Mouse (Mus musculus) heart, embryonic 14.5 days (tissue): ENCODE results near the gene Naa40. TPM values are rescaled to one million over a fixed set of nuclear protein-coding genes. Genes with fewer than 3 reads are reported as not detected.

Source experiments
- ATAC-seq: fragments of 200-750 bp; cut with Nextera tagmentation; 2 replicates; pipeline ENCODE4 v1.8.0; 2017; ENCODE audit warnings: low read depth, moderate TSS enrichment; ENCODE audit not compliant: insufficient number of reproducible peaks, insufficient read depth, low FRiP score
- H3K27ac ChIP-seq, 2 experiments: fragments of 200-500 bp in 1 of 2; fragments of 300-500 bp in 1 of 2; sonication (generic) in 1 of 2; replicated peaks in 1 of 2; 2 replicates each; pipeline ENCODE4 v1.5.1; 2012 to 2014; ENCODE audit warnings: low read depth in 2 of 2, low read length in 2 of 2, control low read depth in 1 of 2, mild to moderate bottlenecking in 1 of 2, mixed read lengths in 1 of 2; ENCODE audit not compliant: control insufficient read depth in 1 of 2, insufficient read depth in 1 of 2
- H3K27me3 ChIP-seq: fragments of 300-500 bp; sonication (generic); 2 replicates; pipeline ENCODE4 v1.6.1; 2014; ENCODE audit warnings: mild to moderate bottlenecking, low read length, control low read depth; ENCODE audit not compliant: control insufficient read depth, insufficient read depth
- H3K36me3 ChIP-seq: fragments of 300-500 bp; sonication (generic); 2 replicates; pipeline ENCODE4 v1.6.1; 2014; ENCODE audit warnings: mild to moderate bottlenecking, control low read depth, low read length, mixed read lengths; ENCODE audit not compliant: control insufficient read depth, insufficient read depth
- H3K4me1 ChIP-seq, 2 experiments: fragments of 200-500 bp in 1 of 2; fragments of 300-500 bp in 1 of 2; sonication (generic) in 1 of 2; 2 replicates each; pipeline ENCODE4 v1.6.1; 2012 to 2014; ENCODE audit warnings: low read length in 2 of 2, control low read depth in 1 of 2, mixed read lengths in 1 of 2; ENCODE audit not compliant: control insufficient read depth in 2 of 2, insufficient read depth in 2 of 2
- H3K4me2 ChIP-seq: fragments of 300-500 bp; sonication (generic); 2 replicates; pipeline ENCODE4 v1.6.1; 2014; ENCODE audit warnings: mild to moderate bottlenecking, low read length
- H3K4me3 ChIP-seq, 2 experiments: fragments of 200-500 bp in 1 of 2; fragments of 300-500 bp in 1 of 2; sonication (generic) in 1 of 2; 2 replicates each; pipeline ENCODE4 v1.5.1; 2012 to 2014; ENCODE audit warnings: low read length in 2 of 2, mild to moderate bottlenecking in 2 of 2, control low read depth in 1 of 2, low read depth in 1 of 2, moderate library complexity in 1 of 2; ENCODE audit not compliant: control insufficient read depth in 1 of 2, insufficient read depth in 1 of 2
- H3K9ac ChIP-seq: fragments of 300-500 bp; sonication (generic); 2 replicates; pipeline ENCODE4 v1.6.1; 2014; ENCODE audit warnings: mild to moderate bottlenecking, low read length
- H3K9me3 ChIP-seq: fragments of 300-500 bp; sonication (generic); 2 replicates; pipeline ENCODE4 v1.6.1; 2016; ENCODE audit warnings: low read length, control low read depth; ENCODE audit not compliant: control insufficient read depth
- WGBS: fragments of 180-500 bp; shearing (Covaris S2); extraction: QIAGEN DNeasy Blood & Tissue Kit; methylation state at CpG from one replicate; pipeline ENCODE4 v1.1.7; 2014; 5-methylcytosine and 5-hydroxymethylcytosine counted together
- polyA plus RNA-seq: library from polyadenylated mRNA; unstranded; fragments of >200 nt; fragmentation: Nextera tagmentation; extraction: Ambion mirVana; gene quantifications from 2 replicates; pipeline ENCODE4 v1.2.1, GENCODE M21; 2014

The Naa40 gene
- polyA plus RNA-seq, 1 experiment from 2014 or later = 55.9 TPM

DNA sequence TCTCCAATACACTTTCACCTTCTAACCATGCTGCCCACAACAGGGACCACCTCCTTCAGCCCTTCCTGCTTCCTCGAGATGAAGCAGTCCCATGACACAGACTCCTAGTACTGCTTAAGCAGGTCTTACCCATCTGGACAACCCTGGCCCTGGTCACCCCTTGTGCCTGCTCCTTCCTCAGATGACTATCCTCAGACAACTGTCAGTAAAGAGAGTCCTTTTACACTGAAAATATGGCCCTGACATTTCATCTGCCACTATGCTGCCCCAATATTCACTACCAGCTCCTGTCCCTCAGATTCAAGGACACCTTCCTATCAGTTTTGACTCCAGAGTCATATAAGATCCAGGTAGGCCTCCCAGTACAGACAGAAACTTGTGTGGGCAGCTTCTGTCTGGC lies 40.6 kb downstream of the Naa40 start:
- Histone ChIP-seq H3K27ac (no peak overlapping the region), H3K4me2 (no peak overlapping the region), H3K9ac (no peak overlapping the region), H3K9me3 (no peaks in the 10 kb centered on the region), H3K36me3 (peaks cover 73% of the 10 kb centered on the region), H3K4me3 (no peak overlapping the region), H3K4me1 (peaks cover 14 to 42% of the 10 kb centered on the region in 2 experiments), H3K27me3 (no peaks in the 10 kb centered on the region)
- WGBS = 46% methylated on average over 1 of the region's 1 CpGs
- no peak for ATAC-seq

- ATAC-seq = no peak
- H3K27me3 ChIP-seq = no peaks in the 10 kb centered on the region
- H3K9me3 ChIP-seq = no peaks in the 10 kb centered on the region
- no peak overlapping the region for H3K9ac ChIP-seq
- no peak overlapping the region for H3K4me3 ChIP-seq
- H3K36me3 ChIP-seq = peaks cover 68% of the 10 kb centered on the region
- 95% methylated on average over 13 of the region's 13 CpGs for WGBS
- H3K4me2 ChIP-seq = no peak overlapping the region
- no peak overlapping the region for H3K27ac ChIP-seq
- peaks cover 12 to 29% of the 10 kb centered on the region in 2 experiments; a peak in 3 of 4 replicates for H3K4me1 ChIP-seq
These were observed 41.9 kb downstream of the Naa40 start for GRCm38 (mm10) chr19:7199089-7199488.

GRCm38 (mm10) chr19:7197445-7197844 lies 43.5 kb downstream of the Naa40 start:
- Histone ChIP-seq H3K4me1 (peaks cover 11 to 20% of the 10 kb centered on the region in 2 experiments; a peak in 3 of 4 replicates), H3K9ac (no peak overlapping the region), H3K27me3 (no peaks in the 10 kb centered on the region), H3K4me2 (no peak overlapping the region), H3K36me3 (peaks cover 52% of the 10 kb centered on the region), H3K4me3 (no peak overlapping the region), H3K9me3 (no peaks in the 10 kb centered on the region), H3K27ac (no peak overlapping the region)
- WGBS = 78% methylated on average over 9 of the region's 9 CpGs
- ATAC-seq = no peak; the same call in 1 of the 2 replicates

GRCm38 (mm10) chr19:7196741-7197270 lies 44.2 kb downstream of the Naa40 start:
- H3K4me3 ChIP-seq = no peak overlapping the region
- ATAC-seq = peak; percentile 55
- peaks cover 9 to 17% of the 10 kb centered on the region in 2 experiments; a peak in 3 of 4 replicates for H3K4me1 ChIP-seq
- no peaks in the 10 kb centered on the region for H3K27me3 ChIP-seq
- 0 out of 4 replicates have a peak overlapping the region, but pooled peaks of 1 of the 2 experiments have one; percentile 19 for H3K27ac ChIP-seq
- peaks cover 48% of the 10 kb centered on the region for H3K36me3 ChIP-seq
- H3K9me3 ChIP-seq = no peaks in the 10 kb centered on the region
- H3K9ac ChIP-seq = peak overlapping the region; percentile 49; the same call in 1 of the 2 replicates
- WGBS = 14% methylated on average over 17 of the region's 17 CpGs
- peak overlapping the region; percentile 51 for H3K4me2 ChIP-seq

DNA sequence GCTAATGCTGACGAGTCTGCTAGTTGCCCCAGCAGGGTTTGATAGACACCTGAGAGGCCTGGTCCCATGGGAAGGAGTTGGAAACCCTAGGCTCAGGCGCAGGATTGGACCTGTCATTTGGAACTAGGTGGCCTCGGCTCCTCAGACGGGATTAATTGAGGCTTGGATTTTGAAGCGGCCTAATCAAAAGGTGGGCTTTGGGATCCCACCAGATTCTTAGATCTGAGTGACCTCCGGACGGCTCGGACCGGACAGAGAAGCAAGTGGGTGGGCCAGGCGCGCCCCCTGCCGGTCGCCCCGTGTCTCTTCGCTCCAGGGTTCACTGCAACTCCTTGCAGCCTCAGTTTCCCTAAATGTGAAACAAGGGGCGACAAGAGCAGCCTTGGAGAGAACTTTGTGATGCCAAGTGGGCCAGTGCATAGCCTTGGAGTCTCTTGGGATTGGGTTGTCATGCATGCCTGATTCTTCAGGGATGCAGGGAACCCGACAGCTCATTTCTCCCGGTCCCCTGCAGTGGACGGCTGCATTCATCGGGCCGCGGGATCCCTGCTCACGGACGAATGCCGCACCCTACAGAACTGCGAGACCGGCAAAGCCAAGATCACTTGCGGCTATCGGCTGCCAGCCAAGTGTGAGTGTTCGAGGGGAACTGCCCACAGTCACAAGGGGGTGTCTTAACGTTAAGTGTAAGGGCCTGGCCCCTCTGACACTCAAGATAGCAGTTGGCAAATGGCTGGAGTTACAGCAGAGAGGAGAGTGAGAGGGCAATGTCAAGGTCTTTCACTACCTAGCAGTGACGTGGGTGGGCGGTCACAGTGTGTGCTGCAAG lies 44.9 kb downstream of the Naa40 start:
- H3K27ac ChIP-seq = 0 out of 4 replicates have a peak overlapping the region, but pooled peaks of 1 of the 2 experiments have one; percentile 19
- no peaks in the 10 kb centered on the region for H3K9me3 ChIP-seq
- H3K9ac ChIP-seq = peak overlapping the region; percentile 49; the same call in 1 of the 2 replicates
- H3K4me2 ChIP-seq = peak overlapping the region; percentile 51
- peak; percentile 17; the same call in 1 of the 2 replicates for ATAC-seq
- H3K4me3 ChIP-seq = no peak overlapping the region
- WGBS = 11% methylated on average over 33 of the region's 33 CpGs
- no peaks in the 10 kb centered on the region for H3K27me3 ChIP-seq
- peaks cover 9 to 17% of the 10 kb centered on the region in 2 experiments; a peak in 3 of 4 replicates for H3K4me1 ChIP-seq
- H3K36me3 ChIP-seq = peaks cover 41% of the 10 kb centered on the region

DNA sequence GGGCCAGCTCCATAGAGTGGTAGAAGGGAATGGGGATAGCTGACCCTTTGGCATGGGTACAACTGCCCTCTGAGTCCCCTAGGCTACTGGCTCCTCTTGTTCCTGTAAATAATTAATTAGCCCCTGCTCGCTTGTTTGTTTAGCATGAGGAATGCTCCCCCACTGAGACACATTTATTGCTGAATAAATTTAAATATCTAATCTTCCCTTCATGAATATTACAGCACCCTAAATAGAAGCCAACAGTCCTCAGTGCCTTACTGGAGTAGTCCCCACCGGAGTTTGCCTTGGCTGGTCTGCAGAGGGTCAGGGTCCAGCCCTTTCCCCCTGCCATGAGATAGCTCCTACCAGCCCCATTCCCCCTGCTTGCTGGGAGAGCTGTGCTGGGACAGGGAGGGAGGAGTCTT lies 48.4 kb downstream of the Naa40 start:
- H3K4me2 ChIP-seq = no peak overlapping the region
- no peak for ATAC-seq
- no peak overlapping the region for H3K4me3 ChIP-seq
- no peak overlapping the region for H3K9ac ChIP-seq
- no peaks in the 10 kb centered on the region; the same call in 1 of the 2 replicates for H3K27me3 ChIP-seq
- 71% methylated on average over 2 of the region's 2 CpGs for WGBS
- peaks cover 9 to 17% of the 10 kb centered on the region in 2 experiments; a peak in 3 of 4 replicates for H3K4me1 ChIP-seq
- peaks cover 5% of the 10 kb centered on the region for H3K36me3 ChIP-seq
- H3K27ac ChIP-seq = no peak overlapping the region
- no peaks in the 10 kb centered on the region for H3K9me3 ChIP-seq

DNA sequence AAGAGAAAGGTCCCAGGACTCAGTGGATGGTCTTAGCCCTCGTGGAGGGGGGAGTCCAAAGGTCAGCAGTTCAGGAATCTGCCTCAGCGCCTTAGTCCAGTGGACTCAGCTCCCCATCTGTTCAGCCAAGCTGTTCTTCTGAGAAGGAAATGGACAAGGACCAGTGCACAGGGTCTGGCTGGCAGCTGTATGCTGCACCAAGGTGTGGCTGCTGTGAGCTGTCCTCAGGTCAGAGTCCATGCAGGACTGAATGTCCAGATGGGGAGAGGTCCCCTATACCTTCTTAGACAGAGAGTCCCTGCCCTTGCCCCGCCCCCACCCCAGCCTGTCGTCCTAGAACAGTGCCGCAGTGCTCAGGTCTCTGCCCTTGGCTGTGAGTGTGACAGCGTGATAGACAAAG lies 49.3 kb downstream of the Naa40 start:
- H3K27me3 ChIP-seq = no peaks in the 10 kb centered on the region; the same call in 1 of the 2 replicates
- no peak for ATAC-seq
- H3K4me1 ChIP-seq = peaks cover 6 to 10% of the 10 kb centered on the region in 2 experiments; a peak in 3 of 4 replicates
- H3K9me3 ChIP-seq = no peaks in the 10 kb centered on the region
- H3K27ac ChIP-seq = no peak overlapping the region
- no peak overlapping the region for H3K4me3 ChIP-seq
- 45% methylated on average over 6 of the region's 6 CpGs for WGBS
- no peaks in the 10 kb centered on the region for H3K36me3 ChIP-seq
- H3K9ac ChIP-seq = no peak overlapping the region
- H3K4me2 ChIP-seq = no peak overlapping the region
